Mouse (Mus musculus): ENCODE data around the gene Pacsin1.

Gene Pacsin1

GRCm38 (mm10) chr17:27725412-27725811 lies 70.1 kb downstream of the Pacsin1 start:
- DNase-seq (ENCODE audit: low spot score): no peak

GRCm38 (mm10) chr17:27726527-27726926 lies 71.2 kb downstream of the Pacsin1 start:
- no peak for DNase-seq (ENCODE audit: low spot score)

- no peak for DNase-seq (ENCODE audit: low spot score)
Observed at GRCm38 (mm10) chr17:27728770-27729169, 73.5 kb downstream of the Pacsin1 start, which contains the start of gene Spdef. Spdef (minus strand) TSS chr17:27728955.

GRCm38 (mm10) chr17:27732152-27732551 lies 76.8 kb downstream of the Pacsin1 start:
- DNase-seq (ENCODE audit: low spot score): no peak

- DNase-seq (ENCODE audit: low spot score): no peak
Observed at GRCm38 (mm10) chr17:27732694-27733093, 77.4 kb downstream of the Pacsin1 start.

GRCm38 (mm10) chr17:27734344-27735073 lies 79.2 kb downstream of the Pacsin1 start:
- no peak for DNase-seq (ENCODE audit: low spot score)

- DNase-seq (ENCODE audit: low spot score): no peak
Observed at GRCm38 (mm10) chr17:27740961-27741360, 85.7 kb downstream of the Pacsin1 start.

- no peak for DNase-seq (ENCODE audit: low spot score)
Observed at GRCm38 (mm10) chr17:27746446-27746845, 91.1 kb downstream of the Pacsin1 start.

GRCm38 (mm10) chr17:27748123-27748522 lies 92.8 kb downstream of the Pacsin1 start:
- DNase-seq (ENCODE audit: low spot score): no peak

GRCm38 (mm10) chr17:27750451-27750942 lies 95.2 kb downstream of the Pacsin1 start:
- DNase-seq (ENCODE audit: low spot score): no peak

- DNase-seq (ENCODE audit: low spot score): no peak
Observed at GRCm38 (mm10) chr17:27751314-27752202, 96.2 kb downstream of the Pacsin1 start.

GRCm38 (mm10) chr17:27760169-27760568 lies 104.9 kb downstream of the Pacsin1 start:
- DNase-seq (ENCODE audit: low spot score): no peak

Measured in spleen, adult 12 weeks (tissue).